Mouse (Mus musculus) lung, postnatal 0 days (tissue): ENCODE measurements at regions not wholly inside any gene's neighbourhood (a gene's known extent, or its start where the extent isn't known, plus 50 kb on each side); places are given as distances from the start of the nearest gene placed in this dataset.

Experiments
- CTCF ChIP-seq: IDR thresholded peaks from 2 replicates; pipeline ENCODE4 v1.5.1; 2016; ENCODE audit warnings: antibody characterized with exemption, mild to moderate bottlenecking
- EP300 ChIP-seq: IDR thresholded peaks from 2 replicates; pipeline ENCODE4 v1.6.1; 2016; ENCODE audit warnings: antibody characterized with exemption, mild to moderate bottlenecking, control low read depth

GRCm38 (mm10) chr12:15064351-15064750, 752.4 kb downstream of the Trib2 start:
- TF ChIP-seq EP300 (no peak), CTCF (no peak)
